Mouse (Mus musculus) hindbrain, embryonic 10.5 days (tissue): ENCODE measurements around the gene Senp7. TPM values are rescaled to one million over a fixed set of nuclear protein-coding genes. Genes with fewer than 3 reads are reported as not detected.
A peak's percentile ranks its signal among the peaks of the same experiment; 100 is the strongest.
"Not testable (repeated sequence)": the region's sequence is repeated elsewhere in the genome, so short reads cannot be mapped to it uniquely, and the experiment has no call there.

Experiments
- DNase-seq: peaks from one replicate; pipeline ENCODE4 v3.0.0-alpha.2; 2017; ENCODE audit warnings: low spot score
- H3K27ac ChIP-seq: fragments of 300-500 bp; sonication (generic); 2 replicates; pipeline ENCODE4 v1.5.1; 2016; ENCODE audit warnings: mild to moderate bottlenecking, moderate library complexity
- H3K27me3 ChIP-seq: fragments of 300-500 bp; sonication (generic); 2 replicates; pipeline ENCODE4 v1.6.1; 2016; ENCODE audit warnings: mild to moderate bottlenecking; ENCODE audit not compliant: poor library complexity, insufficient read depth, severe bottlenecking
- H3K36me3 ChIP-seq: fragments of 300-500 bp; sonication (generic); 2 replicates; pipeline ENCODE4 v1.6.1; 2016; ENCODE audit warnings: mild to moderate bottlenecking, moderate library complexity
- H3K4me1 ChIP-seq: fragments of 300-500 bp; sonication (generic); replicated peaks from 2 replicates; pipeline ENCODE4 v1.6.1; 2016; ENCODE audit warnings: mild to moderate bottlenecking
- H3K4me3 ChIP-seq: fragments of 300-500 bp; sonication (generic); 2 replicates; pipeline ENCODE4 v1.5.1; 2016; ENCODE audit warnings: mild to moderate bottlenecking, moderate library complexity
- H3K9me3 ChIP-seq: fragments of 300-500 bp; sonication (generic); 2 replicates; pipeline ENCODE4 v1.6.1; 2016; ENCODE audit warnings: mild to moderate bottlenecking, moderate library complexity
- WGBS: fragments of 180-500 bp; shearing (Covaris S2); methylation state at CpG from one replicate; pipeline ENCODE4 v1.1.7; 2016; 5-methylcytosine and 5-hydroxymethylcytosine counted together
- polyA plus RNA-seq: library from polyadenylated mRNA; unstranded; fragments of >200 nt; fragmentation: Nextera tagmentation; extraction: Ambion mirVana; gene quantifications from 2 replicates; pipeline ENCODE4 v1.2.1, GENCODE M21; 2016

Senp7 gene
- polyA plus RNA-seq, result 32.5 and 35.7 TPM in 2 replicates

- WGBS, result no CpG with 5 or more reads among the region's 4 CpGs
- not testable (repeated sequence) for H3K27ac ChIP-seq, H3K9me3 ChIP-seq, H3K36me3 ChIP-seq, H3K27me3 ChIP-seq, H3K4me1 ChIP-seq, H3K4me3 ChIP-seq, DNase-seq
Observed at GRCm38 (mm10) chr16:56048038-56048437, at the start of gene Senp7. TSS of gene Senp7 (plus strand) at chr16:56048338.

- no peak overlapping the region for H3K27ac ChIP-seq
- no peaks in the 10 kb centered on the region for H3K4me1 ChIP-seq
- no peak overlapping the region for H3K4me3 ChIP-seq
- 96% methylated on average over 11 of the region's 11 CpGs for WGBS
- H3K9me3 ChIP-seq, result no peaks in the 10 kb centered on the region
- DNase-seq, result no peak
- H3K36me3 ChIP-seq, result peaks cover 78% of the 10 kb centered on the region
- no peaks in the 10 kb centered on the region for H3K27me3 ChIP-seq
Observed at GRCm38 (mm10) chr16:56006798-56007197, 41.3 kb upstream of the Senp7 start.

DNA sequence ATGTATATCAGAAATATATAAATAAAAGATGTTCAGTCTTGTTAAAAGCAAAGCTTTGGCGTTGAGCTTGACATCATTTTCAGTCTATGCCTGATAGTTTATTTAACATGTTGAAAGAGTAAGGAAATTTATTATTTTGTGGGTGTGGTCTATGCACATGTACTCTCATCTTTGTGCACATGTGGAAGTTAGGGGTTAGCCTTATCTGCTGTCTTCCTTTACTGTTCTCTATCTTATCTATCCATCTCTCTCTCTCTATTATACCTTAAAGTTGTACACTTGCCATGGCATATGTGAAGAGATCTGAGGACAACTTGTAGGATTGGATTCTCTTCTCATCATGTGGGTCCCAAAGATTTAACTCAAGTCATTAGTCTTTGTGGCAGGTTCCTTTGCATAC lies 39.3 kb upstream of the Senp7 start:
- H3K27me3 ChIP-seq, result no peaks in the 10 kb centered on the region
- no peak overlapping the region for H3K4me3 ChIP-seq
- H3K36me3 ChIP-seq, result peaks cover 77% of the 10 kb centered on the region
- H3K9me3 ChIP-seq, result peaks cover 5% of the 10 kb centered on the region; the same call in 1 of the 2 replicates
- H3K27ac ChIP-seq, result no peak overlapping the region
- no peak for DNase-seq
- WGBS, result 98% methylated on average over 1 of the region's 1 CpGs
- H3K4me1 ChIP-seq, result no peaks in the 10 kb centered on the region

GRCm38 (mm10) chr16:56012789-56013743 lies 35.1 kb upstream of the Senp7 start:
- 86% methylated on average over 10 of the region's 10 CpGs for WGBS
- peaks cover 64% of the 10 kb centered on the region for H3K36me3 ChIP-seq
- no peak overlapping the region for H3K27ac ChIP-seq
- no peaks in the 10 kb centered on the region for H3K4me1 ChIP-seq
- H3K4me3 ChIP-seq, result no peak overlapping the region
- H3K27me3 ChIP-seq, result no peaks in the 10 kb centered on the region
- no peak for DNase-seq
- peaks cover 7% of the 10 kb centered on the region; the same call in 1 of the 2 replicates for H3K9me3 ChIP-seq

- no peaks in the 10 kb centered on the region for H3K4me1 ChIP-seq
- no peak overlapping the region for H3K4me3 ChIP-seq
- no peak overlapping the region for H3K27ac ChIP-seq
- peaks cover 67% of the 10 kb centered on the region for H3K36me3 ChIP-seq
- H3K27me3 ChIP-seq, result no peaks in the 10 kb centered on the region
- WGBS, result 93% methylated on average over 7 of the region's 7 CpGs
- H3K9me3 ChIP-seq, result peaks cover 7% of the 10 kb centered on the region; the same call in 1 of the 2 replicates
- no peak for DNase-seq
Observed at GRCm38 (mm10) chr16:56014076-56014475, 34.1 kb upstream of the Senp7 start.

- H3K27me3 ChIP-seq, result no peaks in the 10 kb centered on the region
- no peak overlapping the region for H3K27ac ChIP-seq
- H3K4me3 ChIP-seq, result no peak overlapping the region
- peaks cover 80% of the 10 kb centered on the region for H3K36me3 ChIP-seq
- peaks cover 2% of the 10 kb centered on the region; the same call in 1 of the 2 replicates for H3K9me3 ChIP-seq
- H3K4me1 ChIP-seq, result no peaks in the 10 kb centered on the region
- no peak for DNase-seq
- 98% methylated on average over 7 of the region's 7 CpGs for WGBS
Observed at GRCm38 (mm10) chr16:56019660-56020059, 28.5 kb upstream of the Senp7 start.

DNA sequence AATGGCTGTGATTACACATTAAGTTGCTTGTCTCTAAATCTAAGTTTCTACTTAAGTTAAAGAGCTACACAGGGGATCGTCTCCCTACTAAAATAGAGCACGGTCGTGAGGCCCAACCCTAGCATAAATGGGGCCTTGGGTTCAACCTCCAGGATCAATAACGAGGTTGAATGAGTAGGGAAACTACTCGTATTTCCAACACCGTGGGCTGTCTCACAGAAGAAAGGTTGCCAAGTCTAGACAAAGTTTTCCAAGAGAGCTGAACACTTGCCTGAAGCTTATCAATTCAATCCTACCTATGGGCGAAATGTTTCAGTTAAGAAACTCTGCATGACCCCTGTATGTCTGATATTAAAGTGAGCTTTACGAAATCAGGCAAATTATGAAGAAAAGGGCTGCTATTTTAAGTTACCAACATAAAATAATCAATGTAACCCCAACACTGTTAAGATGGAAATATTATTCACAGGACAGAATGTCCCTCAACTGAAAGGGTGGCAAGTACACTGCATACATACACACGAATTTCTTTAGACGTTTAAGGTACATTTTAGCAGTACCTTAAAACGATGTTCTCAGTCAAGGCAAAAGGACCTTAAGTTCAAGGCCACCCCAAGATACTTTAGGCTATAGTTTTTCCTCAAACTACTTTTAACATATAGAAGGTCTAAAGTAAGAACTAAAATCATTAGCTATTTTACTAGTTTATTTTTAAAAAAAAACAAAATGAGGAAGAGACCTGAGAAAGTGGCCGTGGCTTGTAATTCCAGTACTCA lies 20.1 kb upstream of the Senp7 start:
- Histone ChIP-seq H3K9me3 (no peaks in the 10 kb centered on the region), H3K4me1 (peaks cover 20% of the 10 kb centered on the region), H3K27me3 (no peaks in the 10 kb centered on the region), H3K36me3 (peaks cover 54% of the 10 kb centered on the region), H3K4me3 (peak overlapping the region; percentile 94), H3K27ac (peak overlapping the region; percentile 94)
- no peak for DNase-seq
- WGBS, result 62% methylated on average over 12 of the region's 12 CpGs

DNA sequence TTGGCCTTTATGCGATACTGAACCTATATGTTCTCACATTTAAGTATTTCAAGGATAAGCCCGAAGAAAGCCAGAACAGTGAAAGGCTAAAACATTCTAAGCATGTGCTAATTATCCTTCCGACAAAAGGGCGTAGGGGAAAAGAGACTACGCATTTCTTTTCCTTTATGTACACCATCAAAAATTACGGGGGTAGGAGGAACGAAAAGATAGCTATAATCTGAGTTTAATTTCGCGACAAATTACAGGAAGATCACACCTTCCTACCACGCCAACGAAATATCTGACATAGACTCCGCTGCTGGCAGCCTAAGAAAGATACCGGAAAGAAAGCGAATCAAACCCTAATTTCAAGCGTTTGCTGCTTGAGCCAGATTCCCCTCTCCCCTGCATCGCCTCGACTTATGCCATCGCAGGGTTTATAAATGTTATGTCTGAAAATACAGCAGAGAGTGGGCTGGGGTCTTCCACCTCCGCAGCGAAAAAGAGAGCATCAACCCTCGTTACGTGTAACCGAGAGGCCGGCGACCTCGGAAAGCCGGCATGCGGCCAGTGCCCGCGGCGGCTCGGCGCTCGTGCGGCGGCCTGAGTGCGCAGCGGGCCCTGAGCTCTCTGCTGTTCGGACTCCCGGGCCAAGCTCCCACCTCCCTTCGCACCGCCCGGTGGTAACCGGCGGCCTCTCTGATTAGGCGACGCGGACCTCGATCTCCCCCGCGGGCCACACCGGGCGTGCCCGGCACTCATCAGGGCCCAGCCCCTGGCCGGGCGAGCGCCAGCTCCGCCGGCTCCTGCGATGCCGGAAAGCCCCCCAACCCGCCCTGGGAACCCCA lies 19.2 kb upstream of the Senp7 start:
- under 1% methylated on average over 62 of the region's 62 CpGs for WGBS
- peak overlapping the region; percentile 94 for H3K4me3 ChIP-seq
- DNase-seq, result no peak
- no peaks in the 10 kb centered on the region for H3K27me3 ChIP-seq
- H3K9me3 ChIP-seq, result no peaks in the 10 kb centered on the region
- H3K36me3 ChIP-seq, result peaks cover 57% of the 10 kb centered on the region
- peak overlapping the region; percentile 94 for H3K27ac ChIP-seq
- H3K4me1 ChIP-seq, result peaks cover 20% of the 10 kb centered on the region

GRCm38 (mm10) chr16:56029661-56030082 lies 18.5 kb upstream of the Senp7 start, which contains the start of gene Pcnp:
TSS of gene Pcnp (minus strand) at chr16:56029739.
- Histone ChIP-seq H3K4me3 (peak within 1 kb of the TSS; percentile 94), H3K4me1 (peaks cover 20% of the 10 kb centered on the region), H3K36me3 (peaks cover 58% of the 10 kb centered on the region), H3K27ac (peak within 1 kb of the TSS; percentile 94), H3K27me3 (no peaks in the 10 kb centered on the region), H3K9me3 (no peaks in the 10 kb centered on the region)
- DNase-seq, result peak; percentile 98
- under 1% methylated on average over 39 of the region's 39 CpGs for WGBS

DNA sequence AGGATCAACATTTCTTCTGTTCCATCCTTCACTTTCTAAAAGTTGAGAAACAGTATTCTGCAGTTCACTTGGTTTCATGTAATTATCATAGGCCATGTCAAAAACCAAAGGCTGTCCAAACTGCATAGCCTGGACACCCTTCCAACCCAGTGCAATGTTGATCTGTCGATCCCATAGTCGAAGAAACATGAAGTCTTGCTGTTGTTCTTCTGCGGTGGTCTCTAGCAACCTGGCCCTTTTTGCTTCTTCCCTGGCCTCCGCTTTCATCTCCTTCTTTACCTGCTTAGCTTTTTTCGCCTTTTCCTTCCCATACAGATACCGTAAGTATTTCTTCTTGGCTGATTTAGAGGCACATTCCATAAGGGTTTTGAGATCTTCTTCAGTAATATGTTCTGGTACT lies 13.6 kb upstream of the Senp7 start:
- Histone ChIP-seq H3K36me3 (peaks cover 44% of the 10 kb centered on the region), H3K9me3 (no peaks in the 10 kb centered on the region), H3K27me3 (no peaks in the 10 kb centered on the region), H3K4me3 (no peak overlapping the region), H3K4me1 (peaks cover 26% of the 10 kb centered on the region), H3K27ac (no peak overlapping the region)
- no peak for DNase-seq
- 96% methylated on average over 6 of the region's 6 CpGs for WGBS

DNA sequence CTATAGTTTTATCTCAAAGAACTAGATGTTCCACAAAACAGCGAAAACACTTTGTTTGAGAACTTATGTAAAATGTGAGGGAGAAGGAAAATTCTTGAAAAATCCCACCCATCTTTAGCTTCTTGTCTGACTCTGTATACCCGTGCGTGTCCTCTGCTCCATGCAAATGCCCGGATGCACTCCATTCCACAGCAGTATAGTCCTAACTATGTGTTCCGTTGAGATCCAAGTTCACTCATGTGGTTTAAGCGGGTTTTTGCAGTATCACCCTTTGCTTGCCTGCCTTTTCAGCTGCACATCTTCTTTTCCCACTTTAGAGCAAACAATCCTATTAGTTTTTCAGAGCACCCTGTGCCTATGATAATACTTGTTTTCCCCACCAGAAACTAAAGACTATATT lies 11.6 kb upstream of the Senp7 start:
- H3K27ac ChIP-seq, result 0 out of 2 replicates have a peak overlapping the region, but pooled peaks have one; percentile 93
- H3K4me3 ChIP-seq, result peak overlapping the region; percentile 89
- WGBS, result 70% methylated on average over 6 of the region's 6 CpGs
- no peaks in the 10 kb centered on the region for H3K27me3 ChIP-seq
- no peak for DNase-seq
- H3K4me1 ChIP-seq, result peaks cover 15% of the 10 kb centered on the region
- H3K36me3 ChIP-seq, result peaks cover 42% of the 10 kb centered on the region
- no peaks in the 10 kb centered on the region for H3K9me3 ChIP-seq
